Comparison of ENCODE assay signal across 9 mouse cellular contexts in genomic region chr9:44454891-44455220, GRCm38 (mm10). TPM values are rescaled to one million over a fixed set of nuclear protein-coding genes. Genes with fewer than 3 reads are reported as not detected.
DNase-seq lines count a peak whose midpoint lies in the region; ATAC-seq and TF ChIP-seq lines count a peak whose summit lies in the region.
"Had no signal": no experiment of that assay in that cellular context is flagged by ENCODE, and none has a peak within 500 bp of the region (broad histone marks: within the 10 kb centered on the region; RNA-seq: fewer than 3 reads in every experiment).

Gene Upk2, minus strand, starts transcription at chr9:44454976.

- no peak within 1 kb of the TSS for H3K27ac ChIP-seq in liver, postnatal 0 days (ENCODE audit: low read depth)
- no peak within 1 kb of the TSS for H3K27ac ChIP-seq in liver, embryonic 11.5 days (ENCODE audit: low read depth, low read length)
- 0 out of 2 replicates have a peak within 1 kb of the TSS, but pooled peaks have one; percentile 95 for H3K27ac ChIP-seq in forebrain, embryonic 15.5 days (replicated peaks)
- no peak within 1 kb of the TSS for H3K27ac ChIP-seq in midbrain, postnatal 0 days (ENCODE audit: low read depth, low read length)

- TF ChIP-seq CTCF in liver, postnatal 0 days (IDR thresholded peaks at IDR 0.05; ENCODE audit: low read depth) = peak; percentile 37; the same call in 1 of the 2 replicates
- TF ChIP-seq CTCF in midbrain, postnatal 0 days (IDR thresholded peaks at IDR 0.05) = peak; percentile 50

- H3K4me2 ChIP-seq in liver, postnatal 0 days (ENCODE audit: low read depth, low read length) = no peak within 1 kb of the TSS
- no peak within 1 kb of the TSS for H3K4me2 ChIP-seq in liver, embryonic 11.5 days
- H3K4me2 ChIP-seq in forebrain, embryonic 15.5 days (replicated peaks) = no peak within 1 kb of the TSS
- H3K4me2 ChIP-seq in midbrain, postnatal 0 days (ENCODE audit: low read depth, low read length, poor library complexity, severe bottlenecking) = no peak within 1 kb of the TSS

- no peaks in the 10 kb centered on the region for H3K9me3 ChIP-seq in liver, postnatal 0 days (ENCODE audit: low read length)
- no peaks in the 10 kb centered on the region for H3K9me3 ChIP-seq in liver, embryonic 11.5 days (ENCODE audit: control insufficient read depth, low read length)
- H3K9me3 ChIP-seq in forebrain, embryonic 15.5 days = no peaks in the 10 kb centered on the region
- H3K9me3 ChIP-seq in midbrain, postnatal 0 days (ENCODE audit: low read length) = no peaks in the 10 kb centered on the region

- H3K27me3 ChIP-seq in liver, postnatal 0 days (ENCODE audit: insufficient read depth, low read length) = peaks cover 17% of the 10 kb centered on the region; the same call in 1 of the 2 replicates
- peaks cover 40% of the 10 kb centered on the region for H3K27me3 ChIP-seq in liver, embryonic 11.5 days (replicated peaks; ENCODE audit: control insufficient read depth, insufficient read depth, low read length)
- 0 out of 2 replicates have a peak, but pooled peaks cover 4% of the 10 kb centered on the region for H3K27me3 ChIP-seq in forebrain, embryonic 15.5 days
- H3K27me3 ChIP-seq in midbrain, postnatal 0 days (ENCODE audit: insufficient read depth, low read length) = no peaks in the 10 kb centered on the region

- no peaks in the 10 kb centered on the region for H3K4me1 ChIP-seq in liver, postnatal 0 days (ENCODE audit: insufficient read depth)
- H3K4me1 ChIP-seq in liver, embryonic 11.5 days (replicated peaks; ENCODE audit: control insufficient read depth, insufficient read depth, low read length) = no peaks in the 10 kb centered on the region; the same call in 1 of the 2 replicates
- H3K4me1 ChIP-seq in forebrain, embryonic 15.5 days = peaks cover 39% of the 10 kb centered on the region
- H3K4me1 ChIP-seq in midbrain, postnatal 0 days (ENCODE audit: insufficient read depth, low read length) = no peaks in the 10 kb centered on the region; the same call in 1 of the 2 replicates

- H3K4me3 ChIP-seq in liver, postnatal 0 days (ENCODE audit: low read depth, low read length) = no peak within 1 kb of the TSS
- H3K4me3 ChIP-seq in liver, embryonic 11.5 days (ENCODE audit: low read depth, low read length) = no peak within 1 kb of the TSS
- H3K4me3 ChIP-seq in forebrain, embryonic 15.5 days = no peak within 1 kb of the TSS
- no peak within 1 kb of the TSS for H3K4me3 ChIP-seq in midbrain, postnatal 0 days (ENCODE audit: low read depth, low read length)

- 51% methylated on average over 4 of the region's 4 CpGs for WGBS in liver, postnatal 0 days (ENCODE audit: insufficient replicate concordance)
- WGBS in liver, embryonic 11.5 days = 31% methylated on average over 4 of the region's 4 CpGs
- WGBS in forebrain, embryonic 15.5 days = 25% methylated on average over 4 of the region's 4 CpGs
- 24% methylated on average over 4 of the region's 4 CpGs for WGBS in midbrain, postnatal 0 days

- no peaks in the 10 kb centered on the region for H3K36me3 ChIP-seq in liver, postnatal 0 days (replicated peaks; ENCODE audit: insufficient read depth, low read length)
- no peaks in the 10 kb centered on the region for H3K36me3 ChIP-seq in liver, embryonic 11.5 days (ENCODE audit: control insufficient read depth, insufficient read depth, low read length)
- no peaks in the 10 kb centered on the region for H3K36me3 ChIP-seq in forebrain, embryonic 15.5 days
- no peaks in the 10 kb centered on the region for H3K36me3 ChIP-seq in midbrain, postnatal 0 days (ENCODE audit: insufficient read depth, low read length)

- no peak for TF ChIP-seq EP300 in liver, postnatal 0 days (IDR thresholded peaks at IDR 0.05; ENCODE audit: low read depth)

- no peak for ATAC-seq in liver, postnatal 0 days
- no peak for ATAC-seq in liver, embryonic 11.5 days (replicated peaks; ENCODE audit: low FRiP score)
- no peak for ATAC-seq in forebrain, embryonic 15.5 days (replicated peaks)
- ATAC-seq in midbrain, postnatal 0 days (ENCODE audit: low FRiP score) = no peak

- H3K9ac ChIP-seq in liver, postnatal 0 days (replicated peaks) = no peak within 1 kb of the TSS
- H3K9ac ChIP-seq in liver, embryonic 11.5 days (ENCODE audit: low read depth, low read length) = no peak within 1 kb of the TSS; the same call in 1 of the 2 replicates
- H3K9ac ChIP-seq in forebrain, embryonic 15.5 days (replicated peaks) = no peak within 1 kb of the TSS
- no peak within 1 kb of the TSS for H3K9ac ChIP-seq in midbrain, postnatal 0 days (replicated peaks; ENCODE audit: low read length, poor library complexity, severe bottlenecking)

- no peak for DNase-seq in liver, postnatal 0 days
- no peak for DNase-seq in liver, embryonic 11.5 days (ENCODE audit: low spot score)
- DNase-seq in brain, adult 2 months (ENCODE audit: low read depth, low spot score) = peak; percentile 34
- DNase-seq in midbrain, postnatal 0 days (ENCODE audit: low spot score) = no peak
- no peak for DNase-seq in right cerebral cortex, postnatal 25 days
- DNase-seq in cerebellum, adult 9-10 months = no peak

RNA-seq across cellular contexts. Expression of gene Upk2, which starts in this region (rescaled TPM):
- not detected in 2 replicates for polyA plus RNA-seq in liver, postnatal 0 days (2015; fragmentation: Nextera tagmentation; extraction: Ambion mirVana)
- not detected in 2 replicates for polyA plus RNA-seq in liver, embryonic 11.5 days (2014; fragmentation: Nextera tagmentation; extraction: Ambion mirVana)
- polyA plus RNA-seq in forebrain, embryonic 15.5 days (2015; fragmentation: Nextera tagmentation; extraction: Ambion mirVana) = not detected in 2 replicates
- total RNA-seq in midbrain, postnatal 0 days (2014; rRNA removed) = not detected in 2 replicates
- polyA plus RNA-seq in midbrain, postnatal 0 days (2015; fragmentation: Nextera tagmentation; extraction: Ambion mirVana) = not detected in 2 replicates
- total RNA-seq: adrenal gland, postnatal 10 days; left cerebral cortex, postnatal 10 days had no signal
